Mouse (Mus musculus): Measurements from ENCODE around the gene Them5. TPM values are rescaled to one million over a fixed set of nuclear protein-coding genes. Genes with fewer than 3 reads are reported as not detected.

Them5 gene
- not detected for polyA plus RNA-seq (2014; fragmentation: Illumina TruSeq; extraction: RNeasy Lipid Tissue Mini Kit (QIAGEN cat#74804))

DNA sequence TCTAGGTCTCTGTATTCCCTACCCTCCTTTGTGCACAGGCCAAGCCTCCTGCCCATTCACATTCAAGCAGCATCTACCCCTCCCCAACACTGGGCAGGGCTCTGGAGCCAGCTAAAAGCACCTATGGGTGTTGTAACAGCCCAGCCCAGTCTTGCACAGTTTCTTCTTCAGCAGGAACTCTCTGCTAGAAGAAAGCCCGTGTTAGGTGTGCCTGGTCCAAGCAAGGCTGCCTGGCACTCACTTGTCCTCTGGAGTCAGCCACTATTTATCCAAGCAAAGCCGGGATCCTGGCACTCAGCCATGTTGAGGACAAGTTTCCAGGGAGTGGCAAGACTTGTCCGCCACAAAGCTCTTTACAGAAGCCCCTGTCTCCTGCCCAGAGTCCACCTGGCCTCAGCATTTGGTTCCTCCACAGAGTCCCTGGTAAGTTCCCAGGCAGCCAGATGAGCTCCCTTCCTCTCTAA is at the start of gene Them5:
TSS of gene Them5 (plus strand) at position 141 of the 464 bp plus-strand sequence.

GRCm38 (mm10) chr3:94309633-94310363 is 32.1 kb upstream of the Them5 start, which contains the start of gene Them4:
Gene Them4 (plus strand): TSS chr3:94310089.

DNA sequence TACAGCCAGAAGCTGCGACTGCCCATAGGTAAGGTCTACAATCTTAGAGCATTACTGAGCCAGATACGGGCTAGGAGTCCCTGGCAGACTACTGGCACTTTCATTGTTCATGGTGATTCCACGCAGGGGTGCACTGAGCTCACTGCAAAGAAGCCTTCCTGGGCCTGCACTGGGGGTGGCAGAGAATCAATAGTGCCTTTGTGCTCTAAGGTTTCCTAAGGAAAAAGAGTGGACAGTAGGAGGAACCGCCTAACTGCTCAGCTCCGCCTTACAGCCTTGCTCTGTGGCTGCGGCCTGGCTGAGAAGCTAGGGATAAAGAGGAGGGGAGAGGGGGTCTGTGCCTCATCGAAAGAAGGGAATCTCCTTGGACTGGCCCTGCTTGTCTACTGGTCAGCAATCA is 20.2 kb downstream of the Them5 start, which contains the start of gene C2cd4d:
TSS of gene C2cd4d (plus strand) at position 301 of the 400 bp plus-strand sequence.

GRCm38 (mm10) chr3:94372641-94373040 is 30.7 kb downstream of the Them5 start, which contains the start of gene Rorc:
Gene Rorc (plus strand): TSS chr3:94372794.

Other genes starting within 250 kb of the Them5 start
- not detected for gene Gm10696, start 163.9 kb upstream of the Them5 start, polyA plus RNA-seq (2014; fragmentation: Illumina TruSeq; extraction: RNeasy Lipid Tissue Mini Kit (QIAGEN cat#74804))
- 0.54 TPM for gene Gm5286, start 145.4 kb upstream of the Them5 start, polyA plus RNA-seq (2014; fragmentation: Illumina TruSeq; extraction: RNeasy Lipid Tissue Mini Kit (QIAGEN cat#74804))
- gene Gm4778, start 78.1 kb upstream of the Them5 start, polyA plus RNA-seq (2014; fragmentation: Illumina TruSeq; extraction: RNeasy Lipid Tissue Mini Kit (QIAGEN cat#74804)): not detected
- gene Them4, start 32.0 kb upstream of the Them5 start, polyA plus RNA-seq (2014; fragmentation: Illumina TruSeq; extraction: RNeasy Lipid Tissue Mini Kit (QIAGEN cat#74804)): 18.2 TPM
- not detected for gene C2cd4d, start 20.3 kb downstream of the Them5 start, polyA plus RNA-seq (2014; fragmentation: Illumina TruSeq; extraction: RNeasy Lipid Tissue Mini Kit (QIAGEN cat#74804))
- gene Rorc, start 30.7 kb downstream of the Them5 start, polyA plus RNA-seq (2014; fragmentation: Illumina TruSeq; extraction: RNeasy Lipid Tissue Mini Kit (QIAGEN cat#74804)): 4.8 TPM
- gene Lingo4, start 56.4 kb downstream of the Them5 start, polyA plus RNA-seq (2014; fragmentation: Illumina TruSeq; extraction: RNeasy Lipid Tissue Mini Kit (QIAGEN cat#74804)): not detected
- 8.3 TPM for gene Tdrkh, start 71.2 kb downstream of the Them5 start, polyA plus RNA-seq (2014; fragmentation: Illumina TruSeq; extraction: RNeasy Lipid Tissue Mini Kit (QIAGEN cat#74804))
- gene Mrpl9, start 101.2 kb downstream of the Them5 start, polyA plus RNA-seq (2014; fragmentation: Illumina TruSeq; extraction: RNeasy Lipid Tissue Mini Kit (QIAGEN cat#74804)): 34.6 TPM
- not detected for gene Oaz3, start 101.8 kb downstream of the Them5 start, polyA plus RNA-seq (2014; fragmentation: Illumina TruSeq; extraction: RNeasy Lipid Tissue Mini Kit (QIAGEN cat#74804))
- gene Celf3, start 136.2 kb downstream of the Them5 start, polyA plus RNA-seq (2014; fragmentation: Illumina TruSeq; extraction: RNeasy Lipid Tissue Mini Kit (QIAGEN cat#74804)): not detected
- 9.5 TPM for gene Riiad1, start 138.2 kb downstream of the Them5 start, polyA plus RNA-seq (2014; fragmentation: Illumina TruSeq; extraction: RNeasy Lipid Tissue Mini Kit (QIAGEN cat#74804))
- gene Snx27, start 240.6 kb downstream of the Them5 start, polyA plus RNA-seq (2014; fragmentation: Illumina TruSeq; extraction: RNeasy Lipid Tissue Mini Kit (QIAGEN cat#74804)): 69.9 TPM